Mouse (Mus musculus) liver (tissue): Measurements from ENCODE around the gene Dcaf1.

Source experiments
- DNase-seq: peaks from one replicate; pipeline ENCODE4 v3.0.0-alpha.2; 2020; ENCODE audit warnings: mixed read lengths

The Dcaf1 gene

DNA sequence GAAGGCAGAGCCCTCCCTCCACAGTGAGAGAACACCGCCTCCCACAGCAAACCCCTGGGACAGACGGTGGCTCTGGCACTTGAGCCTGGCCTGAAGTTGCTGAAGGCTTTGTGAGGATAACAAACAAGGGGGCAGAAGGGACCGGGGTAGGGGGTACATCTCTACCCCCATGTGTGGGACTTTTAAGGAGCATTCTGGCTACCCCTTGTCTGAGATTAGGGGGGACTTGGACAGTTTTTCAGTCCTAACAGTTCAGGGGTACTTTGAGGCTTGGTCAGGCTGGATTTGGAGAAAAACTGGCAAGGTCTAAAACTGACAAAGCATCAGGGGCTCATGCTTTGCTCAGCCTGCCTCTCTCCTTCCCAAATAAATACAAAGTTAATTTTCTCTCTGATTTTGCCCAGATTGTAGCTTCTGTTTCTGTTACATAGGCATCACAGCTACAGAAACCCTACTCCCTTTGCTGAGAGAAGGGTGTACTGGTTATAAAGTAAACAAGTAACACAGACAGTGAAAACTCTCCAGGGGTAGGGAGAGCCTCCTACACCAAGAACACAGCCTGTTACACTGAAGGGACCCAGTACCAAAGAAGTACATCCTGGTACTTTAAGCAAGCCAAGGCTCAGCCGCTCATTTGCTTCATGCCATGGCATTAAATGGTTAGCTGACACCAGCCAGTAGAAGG, 59.5 kb downstream of the Dcaf1 start:
- no peak for DNase-seq

DNA sequence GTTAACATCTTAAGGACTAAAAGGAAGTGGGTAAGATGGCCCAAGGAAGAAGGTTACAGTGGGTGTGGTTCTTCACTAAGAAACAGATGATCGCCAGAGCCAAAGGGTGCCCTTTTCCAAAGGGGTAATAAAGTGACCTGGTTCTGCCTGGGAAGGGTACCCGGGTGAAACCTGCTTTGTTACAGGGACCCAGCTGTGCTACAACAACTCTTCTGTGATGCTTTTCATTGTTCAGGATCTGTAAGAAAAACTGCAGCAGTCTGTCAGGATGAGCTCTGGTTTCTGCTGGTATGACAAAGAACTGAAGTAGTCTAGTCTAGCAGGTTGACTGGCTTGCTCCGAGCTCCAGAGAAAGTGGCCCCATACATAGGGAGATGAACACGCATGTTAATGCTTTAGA, 60.5 kb downstream of the Dcaf1 start:
- no peak for DNase-seq

- DNase-seq, result no peak
These were observed 61.4 kb downstream of the Dcaf1 start for GRCm38 (mm10) chr9:106883085-106883484.

DNA sequence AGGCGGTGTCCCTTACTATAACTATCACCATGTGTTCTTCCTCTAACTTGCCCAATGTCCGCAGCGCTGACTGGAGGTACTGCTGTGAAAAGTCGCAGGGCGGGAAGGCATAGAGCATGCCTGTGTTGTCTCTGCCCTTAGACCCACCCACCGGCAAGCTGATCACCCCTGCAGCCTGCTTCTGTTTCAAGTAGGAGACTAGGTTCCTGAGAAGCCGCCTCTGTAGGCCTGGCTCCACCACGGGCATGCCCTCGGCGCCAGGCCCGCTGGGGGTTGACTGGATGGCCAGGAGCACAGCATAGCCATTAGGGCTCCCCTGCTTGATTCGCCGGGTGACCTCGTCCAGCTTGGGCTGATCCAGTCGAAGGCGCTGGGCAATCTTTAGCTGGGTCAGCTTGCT, 62.6 kb downstream of the Dcaf1 start:
- DNase-seq, result peak; percentile 29

- no peak for DNase-seq
These were observed 63.6 kb downstream of the Dcaf1 start for GRCm38 (mm10) chr9:106884996-106885900.

- peak; percentile 63 for DNase-seq
These were observed 64.4 kb downstream of the Dcaf1 start for GRCm38 (mm10) chr9:106885901-106886731.

- peak; percentile 99 for DNase-seq
These were observed 65.4 kb downstream of the Dcaf1 start, which contains the start of gene Rbm15b for GRCm38 (mm10) chr9:106886828-106887702. TSS of gene Rbm15b (minus strand) at chr9:106887428.

GRCm38 (mm10) chr9:106888346-106888745, 66.7 kb downstream of the Dcaf1 start:
- DNase-seq, result no peak

DNA sequence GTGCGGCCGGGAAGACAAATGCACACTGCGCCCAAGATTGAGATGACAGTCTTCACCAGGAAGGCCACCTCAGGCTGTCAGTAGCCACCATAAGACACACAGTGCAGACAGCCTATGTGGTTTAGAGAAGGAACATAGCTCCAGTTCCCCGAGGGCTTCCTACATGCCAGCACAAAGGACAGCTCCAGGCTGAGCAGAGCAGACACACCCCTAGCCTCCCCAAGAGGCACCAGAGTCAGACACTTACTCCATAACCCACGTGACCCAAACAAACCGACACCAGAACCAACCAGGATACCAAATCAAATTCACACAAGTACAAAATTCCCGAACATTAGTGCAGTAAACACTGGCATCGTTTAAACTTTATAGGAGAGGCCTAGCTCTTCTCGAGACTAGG, 67.6 kb downstream of the Dcaf1 start:
- no peak for DNase-seq

DNA sequence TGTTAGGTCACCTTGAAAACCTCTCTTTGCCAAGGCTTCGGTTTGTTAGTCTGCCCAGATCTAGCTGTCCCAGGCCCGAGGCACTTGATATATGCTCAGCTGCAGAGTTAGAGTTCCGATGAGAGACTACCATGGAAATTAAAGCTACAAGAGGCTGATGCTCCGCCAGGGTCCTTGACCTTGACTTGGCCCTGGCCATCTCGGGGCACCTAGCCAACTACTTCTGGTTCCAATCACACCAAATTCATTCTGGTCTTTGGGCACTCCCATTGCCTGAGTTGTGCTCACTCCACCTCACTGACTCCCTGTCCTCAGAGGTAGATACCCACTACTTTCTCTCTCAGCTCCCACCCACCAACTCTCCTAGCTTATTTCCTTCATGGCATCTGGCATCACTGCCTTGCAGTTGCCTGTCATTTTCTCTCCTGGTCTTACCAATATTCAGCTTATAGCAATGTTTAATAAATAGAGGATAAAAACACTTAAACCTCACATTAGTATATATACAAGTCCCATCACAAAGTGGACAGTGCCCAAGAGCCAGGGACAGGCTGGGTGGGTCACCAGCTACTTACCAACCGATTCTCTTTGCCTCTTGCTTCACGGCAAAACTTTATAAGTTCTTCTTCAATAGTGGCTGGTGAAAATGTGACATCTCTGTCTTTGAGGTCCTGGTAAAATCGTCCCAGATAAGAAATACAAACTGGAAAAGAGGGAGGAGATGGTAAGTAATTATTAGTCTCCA, 69.0 kb downstream of the Dcaf1 start:
- DNase-seq, result no peak

- no peak for DNase-seq
These were observed 69.7 kb downstream of the Dcaf1 start for GRCm38 (mm10) chr9:106891341-106891741.

DNA sequence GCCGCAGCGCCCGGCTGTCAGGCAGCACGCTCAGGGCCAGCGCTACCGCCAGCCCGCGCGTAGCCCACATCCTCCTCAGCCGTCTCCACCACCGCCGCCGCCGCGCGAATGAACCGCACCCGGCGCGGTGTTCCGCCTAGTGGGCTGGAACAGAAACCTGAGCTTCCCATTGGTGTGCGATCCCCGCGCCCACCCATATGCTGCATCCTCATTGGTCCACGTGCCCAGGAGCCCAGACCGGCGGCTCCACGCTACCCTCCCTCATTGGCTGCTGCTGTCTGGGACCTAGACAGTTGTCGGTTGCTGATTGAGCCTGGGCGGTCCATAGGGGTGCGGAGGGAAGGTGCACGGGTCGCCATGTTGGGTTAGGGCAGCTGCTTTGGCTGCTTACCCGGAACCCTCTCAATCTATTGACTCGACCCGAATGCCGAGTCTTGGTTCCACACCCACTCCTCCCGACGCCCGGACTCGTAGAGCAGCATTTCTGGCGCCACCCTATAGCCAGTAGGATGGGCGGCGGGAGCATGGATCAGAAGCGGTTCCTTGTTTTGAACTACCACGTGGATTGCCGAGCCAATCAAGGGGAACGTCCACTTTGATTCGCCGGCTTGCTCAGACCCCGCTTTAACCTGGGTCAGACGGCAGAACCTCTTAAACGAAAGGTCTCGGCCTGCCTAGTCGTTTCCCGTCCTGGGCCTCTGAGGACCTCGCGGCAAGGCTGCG, 70.3 kb downstream of the Dcaf1 start, which contains the start of gene Manf:
TSS of gene Manf (minus strand) at position 151 of the 723 bp plus-strand sequence.
- peak; percentile 98 for DNase-seq

DNA sequence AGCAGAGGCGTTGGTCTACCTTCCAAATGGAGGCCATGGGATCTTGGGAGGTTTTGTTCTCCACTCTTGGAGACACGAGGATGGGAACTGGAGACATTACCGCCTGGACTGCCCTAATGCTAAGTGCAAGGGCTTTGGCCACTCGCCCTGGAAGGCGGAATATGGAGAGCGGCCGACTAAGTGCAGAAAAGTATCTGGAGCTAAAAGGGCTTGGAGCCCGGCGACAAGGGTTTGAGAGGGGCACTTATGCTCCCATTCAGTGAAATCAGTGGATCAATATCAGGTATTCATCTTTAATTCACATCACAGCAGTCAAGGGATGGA, 70.8 kb downstream of the Dcaf1 start:
- no peak for DNase-seq

- DNase-seq, result no peak
These were observed 71.7 kb downstream of the Dcaf1 start for GRCm38 (mm10) chr9:106893327-106893726.

- DNase-seq, result no peak
These were observed 77.2 kb downstream of the Dcaf1 start for GRCm38 (mm10) chr9:106898901-106899300.

DNA sequence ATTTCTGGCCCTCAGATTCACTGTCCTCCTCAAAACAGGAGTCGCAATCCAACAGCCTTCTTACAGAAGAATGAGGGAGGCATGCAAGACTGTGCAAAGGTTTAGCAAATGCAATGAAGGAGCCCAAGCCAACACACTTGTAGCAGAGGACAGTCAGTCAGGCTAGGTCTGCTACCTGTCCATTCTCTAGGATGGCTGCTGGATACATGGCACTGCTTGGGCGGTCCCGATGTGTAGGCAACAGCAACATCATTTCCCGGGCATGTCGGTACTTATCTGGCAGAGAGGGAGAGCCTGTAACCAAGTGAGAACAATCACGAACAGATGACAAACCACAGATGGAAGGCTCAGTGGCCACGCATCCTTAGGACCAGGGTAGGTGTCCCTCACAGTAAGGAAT, 79.9 kb downstream of the Dcaf1 start:
- no peak for DNase-seq

DNA sequence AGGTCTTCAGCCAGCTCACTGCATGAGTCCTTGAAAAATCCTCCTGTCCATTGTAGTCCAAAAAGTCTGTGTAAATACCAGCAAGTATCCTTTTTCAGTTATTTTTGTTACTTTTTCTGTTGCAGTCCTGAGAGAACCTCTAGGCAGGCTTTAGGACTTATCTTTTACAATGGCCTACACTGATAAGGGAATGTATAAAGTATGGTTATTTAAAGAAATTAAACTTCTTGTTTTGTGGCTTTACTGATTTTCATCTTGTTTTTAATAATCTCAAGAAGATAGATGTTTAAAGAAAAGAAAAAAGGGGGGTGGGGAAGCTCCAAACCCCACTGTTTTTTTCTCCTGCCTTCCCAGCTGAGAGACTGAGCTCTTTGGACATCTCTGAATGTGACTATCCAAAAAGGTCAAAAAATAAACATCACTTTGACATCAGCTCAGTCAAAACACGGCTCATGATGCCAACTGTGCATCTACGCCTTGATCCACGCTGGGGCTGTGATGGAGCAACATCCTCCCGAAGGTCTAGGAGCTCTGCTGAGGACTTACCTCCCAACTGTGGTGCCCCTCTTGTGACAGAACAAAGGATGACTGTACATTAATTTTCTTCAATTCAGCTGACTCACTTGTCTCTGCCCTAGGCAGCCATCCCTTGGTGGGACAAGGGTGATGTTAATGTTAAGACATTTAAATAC, 81.6 kb downstream of the Dcaf1 start:
- no peak for DNase-seq

- DNase-seq, result peak; percentile 39
These were observed 82.1 kb downstream of the Dcaf1 start for GRCm38 (mm10) chr9:106903791-106904134.

GRCm38 (mm10) chr9:106906597-106906996, 84.9 kb downstream of the Dcaf1 start:
- no peak for DNase-seq

GRCm38 (mm10) chr9:106908174-106908573, 86.5 kb downstream of the Dcaf1 start:
- DNase-seq, result no peak
